Mouse (Mus musculus) kidney, postnatal 0 days (tissue): ENCODE measurements around the gene Ddx27. TPM values are rescaled to one million over a fixed set of nuclear protein-coding genes. Genes with fewer than 3 reads are reported as not detected.
A peak's percentile ranks its signal among the peaks of the same experiment; 100 is the strongest.

Experiments
- ATAC-seq: fragments of 200-750 bp; cut with Nextera tagmentation; replicated peaks from 2 replicates; pipeline ENCODE4 v1.8.0; 2017; ENCODE audit warnings: low read depth, moderate number of reproducible peaks, moderate TSS enrichment, moderate library complexity; ENCODE audit not compliant: low FRiP score
- DNase-seq: peaks from one replicate; pipeline ENCODE4 v3.0.0-alpha.2; 2016; ENCODE audit warnings: low spot score
- H3K27ac ChIP-seq: fragments of 300-500 bp; sonication (generic); 2 replicates; pipeline ENCODE4 v1.5.1; 2014; ENCODE audit warnings: mild to moderate bottlenecking
- H3K27me3 ChIP-seq: fragments of 300-500 bp; sonication (generic); 2 replicates; pipeline ENCODE4 v1.6.1; 2014; ENCODE audit warnings: low read length, mixed read lengths; ENCODE audit not compliant: insufficient read depth
- H3K36me3 ChIP-seq: fragments of 300-500 bp; sonication (generic); 2 replicates; pipeline ENCODE4 v1.6.1; 2014; ENCODE audit warnings: low read length, mixed read lengths; ENCODE audit not compliant: insufficient read depth
- H3K4me1 ChIP-seq: fragments of 300-500 bp; sonication (generic); replicated peaks from 2 replicates; pipeline ENCODE4 v1.6.1; 2014; ENCODE audit warnings: antibody characterized with exemption, low read length, mixed read lengths; ENCODE audit not compliant: insufficient read depth
- H3K4me2 ChIP-seq: fragments of 300-500 bp; sonication (generic); 2 replicates; pipeline ENCODE4 v1.6.1; 2014; ENCODE audit warnings: mild to moderate bottlenecking, low read length, moderate library complexity, mixed read lengths
- H3K4me3 ChIP-seq: fragments of 300-500 bp; sonication (generic); replicated peaks from 2 replicates; pipeline ENCODE4 v1.5.1; 2014; ENCODE audit warnings: low read depth, low read length
- H3K9ac ChIP-seq: fragments of 300-500 bp; sonication (generic); 2 replicates; pipeline ENCODE4 v1.6.1; 2014; ENCODE audit warnings: low read depth, low read length
- H3K9me3 ChIP-seq: fragments of 300-500 bp; sonication (generic); replicated peaks from 2 replicates; pipeline ENCODE4 v1.6.1; 2016; ENCODE audit warnings: low read length, inconsistent platforms, mixed read lengths
- CTCF ChIP-seq: IDR thresholded peaks from 2 replicates; pipeline ENCODE4 v1.5.1; 2016; ENCODE audit warnings: antibody characterized with exemption, low read depth, mild to moderate bottlenecking, moderate library complexity
- WGBS: fragments of 180-500 bp; shearing (Covaris S2); extraction: QIAGEN DNeasy Blood & Tissue Kit; methylation state at CpG from one replicate; pipeline ENCODE4 v1.1.7; 2014; 5-methylcytosine and 5-hydroxymethylcytosine counted together
- polyA plus RNA-seq: library from polyadenylated mRNA; unstranded; fragments of >200 nt; fragmentation: Nextera tagmentation; extraction: Ambion mirVana; gene quantifications from 2 replicates; pipeline ENCODE4 v1.2.1, GENCODE M21; 2015

The Ddx27 gene
- polyA plus RNA-seq, 1 experiment from 2014 or later: 33.3 TPM

DNA sequence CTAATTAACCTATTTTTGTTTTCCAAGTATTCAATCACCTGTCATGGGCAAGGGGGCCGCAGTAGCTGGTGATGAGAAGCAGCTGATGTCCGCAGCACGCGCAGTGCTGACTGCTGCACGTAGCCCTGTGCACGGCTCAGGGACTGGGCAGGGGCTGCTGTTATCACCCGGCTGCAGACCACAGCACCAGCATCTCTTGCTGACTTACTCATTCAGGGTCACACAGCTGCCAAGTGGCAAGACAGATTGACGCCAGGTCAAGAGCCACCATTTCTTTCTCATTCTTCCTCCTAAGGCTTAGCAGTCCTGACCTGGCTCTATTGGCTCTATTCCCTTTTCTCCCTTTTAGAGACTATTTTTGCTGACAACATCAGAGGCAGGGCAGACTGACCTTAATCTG, 24.4 kb downstream of the Ddx27 start:
- no peak for DNase-seq
- Histone ChIP-seq H3K27ac (no peak overlapping the region), H3K9ac (no peak overlapping the region), H3K4me1 (no peaks in the 10 kb centered on the region), H3K9me3 (no peaks in the 10 kb centered on the region), H3K4me3 (no peak overlapping the region), H3K27me3 (no peaks in the 10 kb centered on the region), H3K36me3 (peaks cover 89% of the 10 kb centered on the region), H3K4me2 (no peak overlapping the region)
- no peak for ATAC-seq
- no peak for TF ChIP-seq CTCF
- 44% methylated on average over 8 of the region's 8 CpGs for WGBS

DNA sequence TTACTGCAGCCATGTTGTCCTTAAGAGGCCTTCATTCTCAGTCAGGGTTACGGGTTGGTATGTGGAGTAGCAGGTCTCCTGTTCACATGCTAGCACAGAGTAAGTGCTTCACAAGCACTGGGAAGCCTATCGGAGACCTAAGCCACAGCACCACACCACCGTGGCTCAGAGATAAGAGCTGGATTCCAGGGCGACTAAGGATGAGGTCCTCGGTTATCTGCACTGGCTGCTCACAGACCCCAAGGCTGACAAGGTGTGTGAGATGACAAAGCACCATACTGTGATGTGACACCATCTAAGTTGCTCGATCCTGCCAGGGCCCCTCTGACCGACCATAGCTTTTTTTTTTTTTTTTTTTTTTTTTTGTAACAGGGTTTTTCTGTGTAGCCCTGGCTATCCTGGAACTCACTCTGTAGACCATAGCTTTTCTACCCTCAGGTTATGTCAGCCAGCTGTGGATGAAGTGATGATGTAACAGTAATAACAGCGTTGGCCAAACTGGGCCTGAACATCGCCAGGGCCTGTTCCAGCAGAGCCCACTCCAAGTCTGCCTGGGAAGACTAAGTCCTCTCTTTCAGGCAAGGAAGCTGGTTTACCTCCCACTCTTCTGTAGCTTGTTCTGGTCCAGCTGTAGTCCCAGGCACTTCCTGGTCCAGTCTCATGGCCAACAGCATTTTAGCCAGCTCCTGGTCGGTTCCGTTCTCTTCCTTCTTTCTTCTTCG, 28.6 kb downstream of the Ddx27 start:
- Histone ChIP-seq H3K4me2 (no peak overlapping the region), H3K27ac (no peak overlapping the region), H3K4me1 (no peaks in the 10 kb centered on the region), H3K4me3 (no peak overlapping the region), H3K9me3 (no peaks in the 10 kb centered on the region), H3K9ac (no peak overlapping the region), H3K36me3 (peaks cover 81% of the 10 kb centered on the region), H3K27me3 (no peaks in the 10 kb centered on the region)
- 94% methylated on average over 12 of the region's 12 CpGs for WGBS
- no peak for ATAC-seq
- DNase-seq: no peak
- no peak for TF ChIP-seq CTCF

DNA sequence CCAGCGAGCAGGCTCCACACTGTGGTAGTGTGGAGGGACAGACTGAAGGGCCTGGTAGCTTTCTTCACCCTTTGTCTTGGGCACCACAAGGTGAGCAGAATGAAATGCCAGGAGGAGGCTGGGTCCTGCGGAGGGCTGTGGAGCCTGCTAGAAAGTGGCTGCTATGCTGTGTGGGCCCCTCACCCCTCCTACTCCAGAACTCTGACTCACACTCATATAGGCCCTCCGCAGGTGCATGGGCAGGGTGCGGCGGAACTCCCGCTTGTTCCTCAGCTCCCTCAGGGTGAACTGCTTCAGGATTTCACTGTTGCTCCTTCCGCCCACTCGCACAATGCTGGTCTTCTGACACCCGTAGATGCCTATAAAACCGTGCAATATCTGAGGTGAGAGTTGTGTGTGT, 33.2 kb downstream of the Ddx27 start:
- Histone ChIP-seq H3K4me2 (no peak overlapping the region), H3K9me3 (no peaks in the 10 kb centered on the region), H3K4me3 (no peak overlapping the region), H3K4me1 (no peaks in the 10 kb centered on the region), H3K9ac (no peak overlapping the region), H3K27ac (no peak overlapping the region), H3K36me3 (peaks cover 51% of the 10 kb centered on the region), H3K27me3 (no peaks in the 10 kb centered on the region)
- DNase-seq: no peak
- no peak for TF ChIP-seq CTCF
- WGBS: 93% methylated on average over 10 of the region's 10 CpGs
- no peak for ATAC-seq

DNA sequence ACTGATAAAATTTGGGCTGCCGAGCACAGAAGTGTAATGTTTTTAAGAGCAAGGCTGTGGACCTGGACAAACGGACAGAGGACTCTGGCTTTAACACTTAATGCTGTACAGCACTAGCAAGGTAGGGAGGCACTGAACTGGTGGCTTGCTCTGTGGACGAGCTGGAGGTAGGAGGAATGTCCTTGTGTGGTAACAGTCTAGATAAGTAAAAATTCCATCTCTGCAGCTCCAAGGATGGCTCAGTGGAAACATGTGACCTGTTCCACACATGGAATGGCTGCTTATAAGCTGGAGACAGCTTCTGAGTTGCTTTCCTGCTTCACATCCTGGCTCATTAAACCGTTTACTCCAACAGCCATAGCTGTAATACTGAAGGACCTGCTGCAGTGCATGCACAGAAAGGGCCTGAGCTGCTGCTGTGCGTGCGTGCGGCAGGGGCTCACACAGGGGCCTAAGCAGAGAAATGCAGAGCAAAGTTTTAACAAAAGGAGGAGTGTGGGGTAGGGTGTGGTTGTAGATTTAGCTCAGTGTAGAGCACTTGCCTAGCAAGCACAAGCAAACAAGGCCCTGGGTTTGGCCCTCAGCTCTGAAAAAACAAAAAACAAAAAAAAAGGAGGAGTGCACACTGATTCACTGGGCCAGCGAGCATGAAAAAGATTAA, 33.8 kb downstream of the Ddx27 start:
- no peak overlapping the region for H3K4me3 ChIP-seq

DNA sequence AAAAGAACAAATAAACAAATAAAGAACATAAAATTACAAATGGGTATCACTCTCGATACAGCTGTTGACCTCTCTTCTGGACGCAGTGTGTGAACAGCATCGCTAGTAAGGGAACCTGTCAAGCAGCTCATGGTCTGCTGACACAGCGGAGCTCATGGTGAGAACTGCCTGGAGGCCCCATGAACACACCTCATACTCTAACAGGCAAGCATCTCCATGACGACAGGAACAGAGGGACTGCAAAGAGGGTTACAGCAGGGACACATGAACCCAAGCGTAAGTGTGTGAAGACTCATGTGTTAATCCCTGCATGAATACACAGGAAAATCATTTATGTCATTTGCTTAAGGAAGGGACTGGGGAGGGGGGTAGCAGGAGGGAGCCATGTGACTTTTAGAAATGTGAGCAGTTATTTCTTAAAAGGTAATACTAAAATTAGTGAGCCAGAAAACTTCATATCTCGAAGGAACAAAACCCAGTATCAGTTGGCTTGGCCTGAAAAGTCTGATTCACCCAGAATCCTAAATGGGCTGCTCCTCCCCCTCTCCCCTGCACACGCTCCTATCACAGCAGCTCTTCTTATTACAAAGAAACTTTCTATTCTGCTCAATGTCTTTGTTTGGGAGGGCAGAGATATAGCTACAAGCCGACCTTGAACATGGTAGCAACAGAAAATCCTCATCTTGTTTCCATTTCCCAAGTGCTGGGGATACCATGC, 38.3 kb downstream of the Ddx27 start:
- TF ChIP-seq CTCF: no peak
- no peaks in the 10 kb centered on the region for H3K4me1 ChIP-seq
- H3K27me3 ChIP-seq: no peaks in the 10 kb centered on the region
- peak; percentile 59; the same call in 1 of the 2 replicates for ATAC-seq
- no peak overlapping the region for H3K27ac ChIP-seq
- H3K4me3 ChIP-seq: no peak overlapping the region
- H3K9ac ChIP-seq: no peak overlapping the region
- no peak overlapping the region for H3K4me2 ChIP-seq
- no peak for DNase-seq
- peaks cover 53% of the 10 kb centered on the region for H3K36me3 ChIP-seq
- H3K9me3 ChIP-seq: no peaks in the 10 kb centered on the region
- WGBS: 49% methylated on average over 9 of the region's 9 CpGs

More for the DNA sequence above, 33.8 kb downstream of the Ddx27 start:
- no peak for TF ChIP-seq CTCF
- H3K27me3 ChIP-seq: no peaks in the 10 kb centered on the region
- DNase-seq (no peak), ATAC-seq (no peak)
- H3K4me2 ChIP-seq: no peak overlapping the region
- peaks cover 46% of the 10 kb centered on the region for H3K36me3 ChIP-seq
- H3K9me3 ChIP-seq: no peaks in the 10 kb centered on the region
- 88% methylated on average over 8 of the region's 8 CpGs for WGBS
- no peaks in the 10 kb centered on the region for H3K4me1 ChIP-seq
- H3K9ac ChIP-seq: no peak overlapping the region
- no peak overlapping the region for H3K27ac ChIP-seq

DNA sequence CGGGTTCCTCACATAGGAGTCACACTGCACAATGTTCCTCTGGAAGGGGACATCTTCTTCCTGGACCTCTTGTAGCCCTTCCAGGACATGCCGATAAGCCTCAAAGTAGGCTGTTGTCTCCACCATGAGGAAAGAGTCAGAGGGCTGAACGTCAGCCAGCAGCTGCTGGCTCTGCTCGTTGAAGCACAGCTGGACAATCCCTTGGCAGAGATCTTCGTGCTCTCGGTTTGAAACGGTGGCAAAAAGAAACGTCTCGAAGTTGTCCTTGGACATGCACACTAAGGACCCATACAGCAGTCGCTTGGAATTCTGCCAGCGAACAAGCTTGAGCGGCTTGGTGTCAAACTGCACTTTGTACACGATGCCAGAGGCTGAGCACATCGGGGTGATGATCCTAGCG, 40.4 kb downstream of the Ddx27 start:
- Histone ChIP-seq H3K4me2 (no peak overlapping the region), H3K9ac (peak overlapping the region; percentile 18; the same call in 1 of the 2 replicates), H3K36me3 (peaks cover 38% of the 10 kb centered on the region), H3K27ac (no peak overlapping the region), H3K4me1 (peaks cover 5% of the 10 kb centered on the region; the same call in 1 of the 2 replicates), H3K9me3 (no peaks in the 10 kb centered on the region), H3K27me3 (no peaks in the 10 kb centered on the region), H3K4me3 (no peak overlapping the region)
- DNase-seq (no peak), ATAC-seq (no peak)
- WGBS: 67% methylated on average over 15 of the region's 15 CpGs
- no peak for TF ChIP-seq CTCF
